Mouse (Mus musculus) frontal cortex, adult (tissue): ENCODE data around the gene Dlgap1.
A peak's percentile ranks its signal among the peaks of the same experiment; 100 is the strongest.

Experiments used
- ATAC-seq: cut with Nextera tagmentation; 2 replicates; pipeline ENCODE4 v1.9.2; 2017; ENCODE audit warnings: mild to moderate bottlenecking, moderate library complexity, mixed read lengths; ENCODE audit not compliant: low TSS enrichment

Gene Dlgap1

GRCm38 (mm10) chr17:70457103-70457502 lies 488.2 kb downstream of the Dlgap1 start:
- no peak for ATAC-seq

- ATAC-seq, result no peak
Measured at GRCm38 (mm10) chr17:70462231-70462630, 493.4 kb downstream of the Dlgap1 start.

GRCm38 (mm10) chr17:70462771-70463491 lies 494.1 kb downstream of the Dlgap1 start:
- ATAC-seq, result no peak

- no peak for ATAC-seq
Measured at GRCm38 (mm10) chr17:70466413-70466812, 497.5 kb downstream of the Dlgap1 start.

- peak; percentile 61 for ATAC-seq
Measured at GRCm38 (mm10) chr17:70470970-70471371, 502.1 kb downstream of the Dlgap1 start.

GRCm38 (mm10) chr17:70472162-70472561 lies 503.3 kb downstream of the Dlgap1 start:
- ATAC-seq, result peak; percentile 51

- ATAC-seq, result peak; percentile 42; the same call in 1 of the 2 replicates
Measured at GRCm38 (mm10) chr17:70473871-70474270, 505.0 kb downstream of the Dlgap1 start.

GRCm38 (mm10) chr17:70483716-70484115 lies 514.8 kb downstream of the Dlgap1 start:
- ATAC-seq, result 0 out of 2 replicates have a peak, but pooled peaks have one; percentile 4

- ATAC-seq, result 0 out of 2 replicates have a peak, but pooled peaks have one; percentile 17
Measured at GRCm38 (mm10) chr17:70485668-70486067, 516.8 kb downstream of the Dlgap1 start.

GRCm38 (mm10) chr17:70486259-70486658 lies 517.4 kb downstream of the Dlgap1 start:
- ATAC-seq, result no peak

GRCm38 (mm10) chr17:70486831-70487230 lies 518.0 kb downstream of the Dlgap1 start:
- ATAC-seq, result no peak

GRCm38 (mm10) chr17:70488784-70489265 lies 520.0 kb downstream of the Dlgap1 start:
- ATAC-seq, result peak; percentile 63

- peak; percentile 50 for ATAC-seq
Measured at GRCm38 (mm10) chr17:70491575-70491974, 522.7 kb downstream of the Dlgap1 start.

- no peak for ATAC-seq
Measured at GRCm38 (mm10) chr17:70494338-70494737, 525.5 kb downstream of the Dlgap1 start.

- ATAC-seq, result no peak
Measured at GRCm38 (mm10) chr17:70498256-70498655, 529.4 kb downstream of the Dlgap1 start.

- no peak for ATAC-seq
Measured at GRCm38 (mm10) chr17:70501933-70502332, 533.1 kb downstream of the Dlgap1 start.

- peak; percentile 65 for ATAC-seq
Measured at GRCm38 (mm10) chr17:70507759-70508158, 538.9 kb downstream of the Dlgap1 start.

GRCm38 (mm10) chr17:70510441-70510840 lies 541.6 kb downstream of the Dlgap1 start:
- no peak for ATAC-seq

- no peak for ATAC-seq
Measured at GRCm38 (mm10) chr17:70511401-70511800, 542.5 kb downstream of the Dlgap1 start.

- ATAC-seq, result no peak
Measured at GRCm38 (mm10) chr17:70513736-70514135, 544.9 kb downstream of the Dlgap1 start.

- no peak for ATAC-seq
Measured at GRCm38 (mm10) chr17:70516506-70516905, 547.6 kb downstream of the Dlgap1 start.

GRCm38 (mm10) chr17:70517333-70517732 lies 548.5 kb downstream of the Dlgap1 start:
- ATAC-seq, result peak; percentile 42

- ATAC-seq, result no peak
Measured at GRCm38 (mm10) chr17:70521058-70521851, 552.4 kb downstream of the Dlgap1 start.
